Mouse (Mus musculus) megakaryocyte, embryonic 14.5 days (primary cell): Measurements from ENCODE around the gene Rora. TPM values are rescaled to one million over a fixed set of nuclear protein-coding genes. Genes with fewer than 3 reads are reported as not detected.

Experiments
- H3K27me3 ChIP-seq: replicated peaks from 2 replicates; pipeline ENCODE3; 2012; ENCODE audit warnings: inconsistent platforms
- H3K36me3 ChIP-seq: replicated peaks from 2 replicates; pipeline ENCODE3; 2012; ENCODE audit warnings: low read length, inconsistent platforms, mixed read lengths
- H3K4me1 ChIP-seq: 2 replicates; pipeline ENCODE4 v1.6.1; 2012; ENCODE audit warnings: inconsistent platforms
- H3K4me3 ChIP-seq: replicated peaks from 2 replicates; pipeline ENCODE3; 2012; ENCODE audit warnings: moderate library complexity, mild to moderate bottlenecking, inconsistent platforms
- H3K9me3 ChIP-seq: 2 replicates; pipeline ENCODE4 v1.6.1; 2012; ENCODE audit warnings: inconsistent platforms
- FLI1 ChIP-seq: IDR thresholded peaks from 2 replicates; pipeline ENCODE4 v1.6.1; 2012; ENCODE audit warnings: low read length, inconsistent platforms, mixed read lengths
- GATA1 ChIP-seq: IDR thresholded peaks from 3 replicates; pipeline ENCODE4 v1.6.1; 2012; ENCODE audit warnings: mixed read lengths, low read length, inconsistent platforms, borderline replicate concordance
- polyA plus RNA-seq: library from polyadenylated mRNA; stranded (reverse); fragments of >175 nt; gene quantifications from 2 replicates; pipeline ENCODE4 v1.2.3, GENCODE M21; 2012; ENCODE audit warnings: low replicate concordance; ENCODE audit not compliant: insufficient read depth

Rora gene
- polyA plus RNA-seq, 1 experiment, result 2.5 TPM

- Histone ChIP-seq H3K27me3 (peaks cover 2% of the 10 kb centered on the region), H3K36me3 (no peaks in the 10 kb centered on the region), H3K4me3 (no peak overlapping the region), H3K9me3 (peaks cover 21% of the 10 kb centered on the region), H3K4me1 (peaks cover 4% of the 10 kb centered on the region; the same call in 1 of the 2 replicates)
- no peak for TF ChIP-seq FLI1
- no peak for TF ChIP-seq GATA1
These were observed 391.1 kb downstream of the Rora start for GRCm38 (mm10) chr9:69044614-69045133.

GRCm38 (mm10) chr9:69045908-69046307 is 392.3 kb downstream of the Rora start:
- no peaks in the 10 kb centered on the region for H3K36me3 ChIP-seq
- no peak for TF ChIP-seq GATA1
- TF ChIP-seq FLI1, result no peak

GRCm38 (mm10) chr9:69050856-69051255 is 397.3 kb downstream of the Rora start:
- Histone ChIP-seq H3K36me3 (no peaks in the 10 kb centered on the region), H3K9me3 (peaks cover 4% of the 10 kb centered on the region), H3K4me3 (no peak overlapping the region), H3K4me1 (no peaks in the 10 kb centered on the region), H3K27me3 (peaks cover 2% of the 10 kb centered on the region)
- TF ChIP-seq GATA1, result no peak

More at GRCm38 (mm10) chr9:69045908-69046307, 392.3 kb downstream of the Rora start:
- Histone ChIP-seq H3K27me3 (peaks cover 2% of the 10 kb centered on the region), H3K4me1 (peaks cover 4% of the 10 kb centered on the region; the same call in 1 of the 2 replicates), H3K4me3 (no peak overlapping the region), H3K9me3 (peaks cover 16% of the 10 kb centered on the region)

GRCm38 (mm10) chr9:69051890-69052289 is 398.3 kb downstream of the Rora start:
- Histone ChIP-seq H3K4me3 (no peak overlapping the region), H3K4me1 (no peaks in the 10 kb centered on the region), H3K36me3 (no peaks in the 10 kb centered on the region), H3K27me3 (peaks cover 2% of the 10 kb centered on the region), H3K9me3 (peaks cover 1% of the 10 kb centered on the region; the same call in 1 of the 2 replicates)
- TF ChIP-seq FLI1, result no peak
- TF ChIP-seq GATA1, result no peak

- Histone ChIP-seq H3K36me3 (no peaks in the 10 kb centered on the region), H3K4me3 (no peak overlapping the region), H3K27me3 (no peaks in the 10 kb centered on the region), H3K4me1 (no peaks in the 10 kb centered on the region), H3K9me3 (no peaks in the 10 kb centered on the region)
- no peak for TF ChIP-seq FLI1
- no peak for TF ChIP-seq GATA1
These were observed 401.7 kb downstream of the Rora start for GRCm38 (mm10) chr9:69055302-69055701.

- Histone ChIP-seq H3K4me3 (no peak overlapping the region), H3K4me1 (peaks cover 3% of the 10 kb centered on the region; the same call in 1 of the 2 replicates), H3K36me3 (no peaks in the 10 kb centered on the region), H3K9me3 (no peaks in the 10 kb centered on the region), H3K27me3 (no peaks in the 10 kb centered on the region)
- TF ChIP-seq FLI1 (no peak), GATA1 (no peak)
These were observed 417.7 kb downstream of the Rora start for GRCm38 (mm10) chr9:69071203-69071867.

- peaks cover 3% of the 10 kb centered on the region; the same call in 1 of the 2 replicates for H3K4me1 ChIP-seq
- peaks cover 2% of the 10 kb centered on the region for H3K27me3 ChIP-seq
- TF ChIP-seq FLI1, result no peak
- no peak for TF ChIP-seq GATA1
- H3K9me3 ChIP-seq, result no peaks in the 10 kb centered on the region
- no peaks in the 10 kb centered on the region for H3K36me3 ChIP-seq
- no peak overlapping the region for H3K4me3 ChIP-seq
These were observed 419.7 kb downstream of the Rora start for GRCm38 (mm10) chr9:69073271-69073670.

- Histone ChIP-seq H3K4me1 (no peaks in the 10 kb centered on the region), H3K9me3 (no peaks in the 10 kb centered on the region), H3K36me3 (no peaks in the 10 kb centered on the region), H3K27me3 (peaks cover 7% of the 10 kb centered on the region), H3K4me3 (no peak overlapping the region)
- TF ChIP-seq FLI1 (no peak), GATA1 (no peak)
These were observed 430.6 kb downstream of the Rora start for GRCm38 (mm10) chr9:69084086-69084719.

GRCm38 (mm10) chr9:69084720-69085661 is 431.4 kb downstream of the Rora start:
- H3K4me3 ChIP-seq, result no peak overlapping the region
- peaks cover 7% of the 10 kb centered on the region for H3K27me3 ChIP-seq
- TF ChIP-seq GATA1, result no peak
- no peak for TF ChIP-seq FLI1
- no peaks in the 10 kb centered on the region for H3K9me3 ChIP-seq
- H3K4me1 ChIP-seq, result no peaks in the 10 kb centered on the region
- no peaks in the 10 kb centered on the region for H3K36me3 ChIP-seq
